Mouse (Mus musculus) lung, postnatal 0 days (tissue): Measurements from ENCODE around the gene Ehbp1. TPM values are rescaled to one million over a fixed set of nuclear protein-coding genes. Genes with fewer than 3 reads are reported as not detected.

Source experiments
- ATAC-seq: fragments of 200-750 bp; cut with Nextera tagmentation; 2 replicates; pipeline ENCODE4 v1.8.0; 2017; ENCODE audit warnings: moderate library complexity
- DNase-seq: peaks from one replicate; pipeline ENCODE4 v3.0.0-alpha.2; 2016; ENCODE audit warnings: low spot score
- H3K27ac ChIP-seq: fragments of 300-500 bp; sonication (generic); 2 replicates; pipeline ENCODE4 v1.5.1; 2014; ENCODE audit warnings: antibody characterized with exemption, mild to moderate bottlenecking, low read length, mixed read lengths
- H3K27me3 ChIP-seq: fragments of 300-500 bp; sonication (generic); replicated peaks from 2 replicates; pipeline ENCODE4 v1.6.1; 2014; ENCODE audit warnings: low read length, mixed read lengths; ENCODE audit not compliant: insufficient read depth
- H3K36me3 ChIP-seq: fragments of 300-500 bp; sonication (generic); 2 replicates; pipeline ENCODE4 v1.6.1; 2014; ENCODE audit warnings: low read length, mixed read lengths; ENCODE audit not compliant: insufficient read depth
- H3K4me1 ChIP-seq: fragments of 300-500 bp; sonication (generic); 2 replicates; pipeline ENCODE4 v1.6.1; 2014; ENCODE audit warnings: antibody characterized with exemption, low read depth, low read length, mixed read lengths; ENCODE audit not compliant: insufficient read depth
- H3K4me2 ChIP-seq: fragments of 300-500 bp; sonication (generic); replicated peaks from 2 replicates; pipeline ENCODE4 v1.6.1; 2014; ENCODE audit warnings: low read depth, mild to moderate bottlenecking, low read length, moderate library complexity, mixed read lengths
- H3K4me3 ChIP-seq: fragments of 300-500 bp; sonication (generic); 2 replicates; pipeline ENCODE4 v1.5.1; 2014; ENCODE audit warnings: low read depth, low read length
- H3K9ac ChIP-seq: fragments of 300-500 bp; sonication (generic); replicated peaks from 2 replicates; pipeline ENCODE4 v1.6.1; 2014; ENCODE audit warnings: low read depth, mild to moderate bottlenecking
- H3K9me3 ChIP-seq: fragments of 300-500 bp; sonication (generic); 2 replicates; pipeline ENCODE4 v1.6.1; 2016; ENCODE audit warnings: low read length, mixed read lengths
- CTCF ChIP-seq: IDR thresholded peaks from 2 replicates; pipeline ENCODE4 v1.5.1; 2016; ENCODE audit warnings: antibody characterized with exemption, mild to moderate bottlenecking
- EP300 ChIP-seq: IDR thresholded peaks from 2 replicates; pipeline ENCODE4 v1.6.1; 2016; ENCODE audit warnings: antibody characterized with exemption, mild to moderate bottlenecking, control low read depth
- WGBS: fragments of 180-500 bp; shearing (Covaris S2); extraction: QIAGEN DNeasy Blood & Tissue Kit; methylation state at CpG from one replicate; pipeline ENCODE4 v1.1.7; 2014; 5-methylcytosine and 5-hydroxymethylcytosine counted together
- polyA plus RNA-seq: library from polyadenylated mRNA; unstranded; fragments of >200 nt; fragmentation: Nextera tagmentation; extraction: Ambion mirVana; gene quantifications from 2 replicates; pipeline ENCODE4 v1.2.1, GENCODE M21; 2015

Ehbp1 gene
- polyA plus RNA-seq, 1 experiment from 2014 or later: 5.1 TPM

- H3K4me2 ChIP-seq: no peak overlapping the region
- no peak overlapping the region for H3K4me3 ChIP-seq
- no peaks in the 10 kb centered on the region for H3K27me3 ChIP-seq
- no peak for DNase-seq
- H3K27ac ChIP-seq: no peak overlapping the region
- no peaks in the 10 kb centered on the region for H3K4me1 ChIP-seq
- no peak overlapping the region for H3K9ac ChIP-seq
- H3K9me3 ChIP-seq: no peaks in the 10 kb centered on the region
- TF ChIP-seq CTCF (no peak), EP300 (no peak)
- 94% methylated on average over 8 of the region's 8 CpGs for whole genome bisulfite sequencing
- ATAC-seq: no peak
- H3K36me3 ChIP-seq: no peaks in the 10 kb centered on the region
These were observed 252.7 kb downstream of the Ehbp1 start for GRCm38 (mm10) chr11:22089346-22089745.

- H3K27me3 ChIP-seq: no peaks in the 10 kb centered on the region
- DNase-seq (peak; percentile 80), ATAC-seq (peak; percentile 91)
- no peaks in the 10 kb centered on the region for H3K36me3 ChIP-seq
- no peak overlapping the region for H3K9ac ChIP-seq
- no peak overlapping the region for H3K4me3 ChIP-seq
- TF ChIP-seq EP300 (peak; percentile 80), CTCF (no peak)
- H3K4me2 ChIP-seq: no peak overlapping the region
- no peaks in the 10 kb centered on the region for H3K9me3 ChIP-seq
- H3K27ac ChIP-seq: 0 out of 2 replicates have a peak overlapping the region, but pooled peaks have one; percentile 15
- H3K4me1 ChIP-seq: no peaks in the 10 kb centered on the region
- 40% methylated on average over 2 of the region's 2 CpGs for WGBS
These were observed 278.7 kb downstream of the Ehbp1 start for GRCm38 (mm10) chr11:22063352-22063751.

DNA sequence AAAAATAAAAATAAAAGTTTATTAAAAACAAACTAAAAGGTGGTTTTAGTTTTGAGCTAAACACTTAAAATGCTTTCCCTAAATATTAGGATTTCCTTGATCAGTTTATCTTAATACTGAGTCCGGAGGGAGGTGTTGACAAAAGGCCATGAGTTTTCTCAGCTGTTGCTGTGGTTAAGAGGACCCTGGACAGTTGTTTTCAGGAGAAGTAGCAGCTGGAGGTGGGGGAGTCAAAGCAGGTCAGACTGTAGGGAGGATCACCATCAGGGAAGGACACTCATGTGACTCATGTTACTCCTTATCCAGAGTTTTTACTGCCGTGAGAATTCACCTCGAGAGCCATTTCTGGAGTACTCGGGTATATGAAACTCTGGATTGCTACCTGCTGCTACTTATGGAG, 280.4 kb downstream of the Ehbp1 start:
- WGBS: 57% methylated on average over 4 of the region's 4 CpGs
- no peak for DNase-seq
- TF ChIP-seq EP300 (no peak), CTCF (no peak)
- H3K4me2 ChIP-seq: no peak overlapping the region
- no peaks in the 10 kb centered on the region for H3K9me3 ChIP-seq
- no peaks in the 10 kb centered on the region for H3K27me3 ChIP-seq
- no peak overlapping the region for H3K27ac ChIP-seq
- no peak overlapping the region for H3K4me3 ChIP-seq
- H3K36me3 ChIP-seq: no peaks in the 10 kb centered on the region
- ATAC-seq: no peak
- no peak overlapping the region for H3K9ac ChIP-seq
- H3K4me1 ChIP-seq: no peaks in the 10 kb centered on the region

DNA sequence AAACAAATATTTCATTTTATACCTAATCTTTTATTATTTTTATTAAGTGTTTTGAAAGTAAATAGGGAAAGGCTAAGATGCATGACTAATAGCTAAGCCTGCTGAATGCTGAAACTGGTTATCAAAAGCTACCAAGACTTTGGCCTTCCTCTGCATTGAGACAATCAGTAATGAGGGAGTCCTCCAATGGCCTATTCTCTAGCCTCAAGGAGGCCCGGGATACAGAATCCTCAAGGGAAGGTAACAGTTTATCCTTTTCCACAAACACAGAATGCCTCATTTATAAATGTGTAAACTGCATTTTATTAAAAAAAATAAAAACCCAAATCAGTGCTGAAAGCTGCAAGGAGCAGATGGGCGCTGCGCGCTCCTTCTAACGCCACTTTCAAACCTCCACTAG, 284.6 kb downstream of the Ehbp1 start:
- Histone ChIP-seq H3K4me1 (no peaks in the 10 kb centered on the region), H3K4me2 (no peak overlapping the region), H3K36me3 (no peaks in the 10 kb centered on the region), H3K27me3 (no peaks in the 10 kb centered on the region), H3K4me3 (no peak overlapping the region), H3K9me3 (no peaks in the 10 kb centered on the region), H3K9ac (no peak overlapping the region), H3K27ac (no peak overlapping the region)
- TF ChIP-seq EP300 (no peak), CTCF (no peak)
- no peak for DNase-seq
- no peak for ATAC-seq
- 94% methylated on average over 5 of the region's 5 CpGs for WGBS

DNA sequence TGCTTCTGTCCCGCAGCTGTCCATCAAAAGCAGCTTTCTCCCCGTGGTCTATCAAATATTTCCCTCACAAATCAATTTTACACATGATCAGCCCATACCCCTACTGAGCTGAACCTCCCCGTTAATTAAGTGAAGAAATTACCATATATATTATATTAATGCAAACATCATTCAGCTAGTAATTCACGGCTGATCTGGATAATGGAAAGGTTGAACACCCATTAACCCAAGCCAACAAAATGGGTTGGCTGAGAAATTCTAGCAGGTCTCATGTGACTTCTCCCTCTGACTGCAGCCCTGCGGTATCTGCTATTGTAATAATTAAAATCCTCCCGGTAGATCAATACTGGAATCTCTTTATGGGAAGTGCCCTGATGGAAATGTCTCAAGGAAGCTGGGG, 286.2 kb downstream of the Ehbp1 start:
- 91% methylated on average over 6 of the region's 6 CpGs for WGBS
- Histone ChIP-seq H3K9ac (no peak overlapping the region), H3K4me2 (no peak overlapping the region), H3K27ac (no peak overlapping the region), H3K36me3 (0 out of 2 replicates have a peak, but pooled peaks cover 3% of the 10 kb centered on the region), H3K4me3 (no peak overlapping the region), H3K27me3 (no peaks in the 10 kb centered on the region), H3K4me1 (no peaks in the 10 kb centered on the region), H3K9me3 (no peaks in the 10 kb centered on the region)
- ATAC-seq: no peak
- DNase-seq: no peak
- TF ChIP-seq EP300: no peak
- TF ChIP-seq CTCF: no peak

GRCm38 (mm10) chr11:22053034-22053668, 288.9 kb downstream of the Ehbp1 start:
- no peaks in the 10 kb centered on the region for H3K9me3 ChIP-seq
- peak; percentile 8 for DNase-seq
- H3K9ac ChIP-seq: no peak overlapping the region
- no peak for ATAC-seq
- H3K27me3 ChIP-seq: no peaks in the 10 kb centered on the region
- no peaks in the 10 kb centered on the region for H3K4me1 ChIP-seq
- H3K4me2 ChIP-seq: no peak overlapping the region
- 60% methylated on average over 10 of the region's 10 CpGs for WGBS
- TF ChIP-seq CTCF (no peak), EP300 (no peak)
- no peak overlapping the region for H3K27ac ChIP-seq
- 0 out of 2 replicates have a peak, but pooled peaks cover 3% of the 10 kb centered on the region for H3K36me3 ChIP-seq
- H3K4me3 ChIP-seq: no peak overlapping the region
